Mouse (Mus musculus) forebrain, embryonic 10.5 days (tissue): ENCODE data around the gene B230118H07Rik. TPM values are rescaled to one million over a fixed set of nuclear protein-coding genes. Genes with fewer than 3 reads are reported as not detected.

Source experiments
- DNase-seq: peaks from one replicate; pipeline ENCODE4 v3.0.0-alpha.2; 2017; ENCODE audit warnings: low spot score; ENCODE audit errors: extremely low spot score
- H3K27ac ChIP-seq: fragments of 300-500 bp; sonication (generic); 2 replicates; pipeline ENCODE4 v1.5.1; 2016; ENCODE audit warnings: mild to moderate bottlenecking
- H3K27me3 ChIP-seq: fragments of 300-500 bp; sonication (generic); 2 replicates; pipeline ENCODE4 v1.6.1; 2016; ENCODE audit warnings: mild to moderate bottlenecking; ENCODE audit not compliant: poor library complexity, severe bottlenecking
- H3K36me3 ChIP-seq: fragments of 300-500 bp; sonication (generic); replicated peaks from 2 replicates; pipeline ENCODE4 v1.6.1; 2016; ENCODE audit warnings: mild to moderate bottlenecking, moderate library complexity
- H3K4me1 ChIP-seq: fragments of 300-500 bp; sonication (generic); 2 replicates; pipeline ENCODE4 v1.6.1; 2016
- H3K4me3 ChIP-seq: fragments of 300-500 bp; sonication (generic); 2 replicates; pipeline ENCODE4 v1.5.1; 2016; ENCODE audit warnings: mild to moderate bottlenecking, moderate library complexity
- H3K9me3 ChIP-seq: fragments of 300-500 bp; sonication (generic); 2 replicates; pipeline ENCODE4 v1.6.1; 2016; ENCODE audit warnings: mild to moderate bottlenecking, moderate library complexity
- WGBS: fragments of 180-500 bp; shearing (Covaris S2); methylation state at CpG from one replicate; pipeline ENCODE4 v1.1.7; 2016; 5-methylcytosine and 5-hydroxymethylcytosine counted together
- polyA plus RNA-seq: library from polyadenylated mRNA; unstranded; fragments of >200 nt; fragmentation: Nextera tagmentation; extraction: Ambion mirVana; gene quantifications from 2 replicates; pipeline ENCODE4 v1.2.1, GENCODE M21; 2016

The B230118H07Rik gene
- polyA plus RNA-seq, 1 experiment from 2014 or later: 65.8 TPM

GRCm38 (mm10) chr2:101624526-101624925 lies 24.8 kb downstream of the B230118H07Rik start, which contains the start of gene Rag2:
Gene Rag2 (plus strand): TSS chr2:101624718.
- H3K4me3 ChIP-seq: no peak within 1 kb of the TSS
- WGBS: 76% methylated on average over 4 of the region's 4 CpGs
- peaks cover 52% of the 10 kb centered on the region for H3K4me1 ChIP-seq
- H3K27me3 ChIP-seq: no peaks in the 10 kb centered on the region
- DNase-seq: no peak
- no peaks in the 10 kb centered on the region for H3K36me3 ChIP-seq
- H3K9me3 ChIP-seq: no peaks in the 10 kb centered on the region
- H3K27ac ChIP-seq: no peak within 1 kb of the TSS

GRCm38 (mm10) chr2:101624011-101624410 lies 25.3 kb downstream of the B230118H07Rik start:
- WGBS: 65% methylated on average over 2 of the region's 2 CpGs
- H3K9me3 ChIP-seq: no peaks in the 10 kb centered on the region
- H3K36me3 ChIP-seq: no peaks in the 10 kb centered on the region
- H3K27me3 ChIP-seq: no peaks in the 10 kb centered on the region
- H3K27ac ChIP-seq: no peak overlapping the region
- DNase-seq: no peak
- no peak overlapping the region for H3K4me3 ChIP-seq
- peaks cover 48% of the 10 kb centered on the region for H3K4me1 ChIP-seq

- WGBS: 54% methylated on average over 2 of the region's 2 CpGs
- Histone ChIP-seq H3K9me3 (no peaks in the 10 kb centered on the region), H3K4me3 (no peak overlapping the region), H3K36me3 (no peaks in the 10 kb centered on the region), H3K27ac (no peak overlapping the region), H3K4me1 (peaks cover 46% of the 10 kb centered on the region), H3K27me3 (no peaks in the 10 kb centered on the region)
- no peak for DNase-seq
Measured at GRCm38 (mm10) chr2:101623042-101623441, 26.3 kb downstream of the B230118H07Rik start.

GRCm38 (mm10) chr2:101621611-101622010 lies 27.7 kb downstream of the B230118H07Rik start:
- no peak overlapping the region for H3K4me3 ChIP-seq
- no peaks in the 10 kb centered on the region for H3K36me3 ChIP-seq
- 71% methylated on average over 7 of the region's 7 CpGs for WGBS
- DNase-seq: no peak
- H3K27me3 ChIP-seq: no peaks in the 10 kb centered on the region
- no peaks in the 10 kb centered on the region for H3K9me3 ChIP-seq
- H3K27ac ChIP-seq: no peak overlapping the region
- H3K4me1 ChIP-seq: peaks cover 34% of the 10 kb centered on the region

- Histone ChIP-seq H3K4me1 (peaks cover 39% of the 10 kb centered on the region), H3K27ac (no peak overlapping the region), H3K27me3 (no peaks in the 10 kb centered on the region), H3K36me3 (no peaks in the 10 kb centered on the region), H3K4me3 (no peak overlapping the region), H3K9me3 (no peaks in the 10 kb centered on the region)
- WGBS: 84% methylated on average over 3 of the region's 3 CpGs
- DNase-seq: no peak
Measured at GRCm38 (mm10) chr2:101620899-101621298, 28.4 kb downstream of the B230118H07Rik start.

GRCm38 (mm10) chr2:101618373-101618772 lies 31.0 kb downstream of the B230118H07Rik start:
- H3K4me1 ChIP-seq: peaks cover 30% of the 10 kb centered on the region
- H3K27me3 ChIP-seq: no peaks in the 10 kb centered on the region
- 87% methylated on average over 4 of the region's 4 CpGs for WGBS
- no peak for DNase-seq
- H3K36me3 ChIP-seq: no peaks in the 10 kb centered on the region
- H3K27ac ChIP-seq: no peak overlapping the region
- no peaks in the 10 kb centered on the region for H3K9me3 ChIP-seq
- H3K4me3 ChIP-seq: no peak overlapping the region

GRCm38 (mm10) chr2:101615464-101616305 lies 33.6 kb downstream of the B230118H07Rik start:
- WGBS: 86% methylated on average over 10 of the region's 10 CpGs
- H3K4me3 ChIP-seq: no peak overlapping the region
- H3K9me3 ChIP-seq: no peaks in the 10 kb centered on the region
- no peak for DNase-seq
- H3K36me3 ChIP-seq: no peaks in the 10 kb centered on the region
- no peaks in the 10 kb centered on the region for H3K27me3 ChIP-seq
- H3K4me1 ChIP-seq: peaks cover 10% of the 10 kb centered on the region
- H3K27ac ChIP-seq: no peak overlapping the region

- DNase-seq: no peak
- no peak overlapping the region for H3K27ac ChIP-seq
- H3K27me3 ChIP-seq: no peaks in the 10 kb centered on the region
- WGBS: 92% methylated on average over 3 of the region's 3 CpGs
- H3K9me3 ChIP-seq: no peaks in the 10 kb centered on the region
- no peak overlapping the region for H3K4me3 ChIP-seq
- H3K4me1 ChIP-seq: peaks cover 8% of the 10 kb centered on the region
- H3K36me3 ChIP-seq: no peaks in the 10 kb centered on the region
Measured at GRCm38 (mm10) chr2:101610861-101611260, 38.5 kb downstream of the B230118H07Rik start.

GRCm38 (mm10) chr2:101608232-101608894 lies 41.0 kb downstream of the B230118H07Rik start:
- Histone ChIP-seq H3K4me1 (0 out of 2 replicates have a peak, but pooled peaks cover 3% of the 10 kb centered on the region), H3K9me3 (no peaks in the 10 kb centered on the region), H3K36me3 (no peaks in the 10 kb centered on the region), H3K27ac (peak overlapping the region; percentile 44; the same call in 1 of the 2 replicates), H3K4me3 (no peak overlapping the region), H3K27me3 (no peaks in the 10 kb centered on the region)
- WGBS: 81% methylated on average over 7 of the region's 7 CpGs
- DNase-seq: no peak

- H3K9me3 ChIP-seq: no peaks in the 10 kb centered on the region
- no peak for DNase-seq
- H3K4me3 ChIP-seq: no peak overlapping the region
- no peak overlapping the region for H3K27ac ChIP-seq
- 89% methylated on average over 1 of the region's 1 CpGs for WGBS
- H3K4me1 ChIP-seq: peaks cover 31% of the 10 kb centered on the region
- no peaks in the 10 kb centered on the region for H3K36me3 ChIP-seq
- no peaks in the 10 kb centered on the region for H3K27me3 ChIP-seq
Measured at GRCm38 (mm10) chr2:101603099-101603498, 46.2 kb downstream of the B230118H07Rik start.

GRCm38 (mm10) chr2:101600703-101601102 lies 48.6 kb downstream of the B230118H07Rik start:
- no peak for DNase-seq
- H3K4me3 ChIP-seq: no peak overlapping the region
- H3K27ac ChIP-seq: peak overlapping the region; percentile 74
- WGBS: 41% methylated on average over 8 of the region's 8 CpGs
- no peaks in the 10 kb centered on the region for H3K27me3 ChIP-seq
- peaks cover 35% of the 10 kb centered on the region for H3K4me1 ChIP-seq
- H3K9me3 ChIP-seq: no peaks in the 10 kb centered on the region
- H3K36me3 ChIP-seq: no peaks in the 10 kb centered on the region

- Histone ChIP-seq H3K27me3 (no peaks in the 10 kb centered on the region), H3K27ac (no peak overlapping the region), H3K36me3 (no peaks in the 10 kb centered on the region), H3K4me1 (peaks cover 42% of the 10 kb centered on the region), H3K9me3 (no peaks in the 10 kb centered on the region), H3K4me3 (no peak overlapping the region)
- WGBS: 78% methylated on average over 13 of the region's 13 CpGs
- DNase-seq: no peak
Measured at GRCm38 (mm10) chr2:101598190-101599181, 50.8 kb downstream of the B230118H07Rik start.
